In genomic region chr19:8967373-8967743, GRCm38 (mm10) we compare ENCODE assay signal across 8 mouse cellular contexts. TPM values are rescaled to one million over a fixed set of nuclear protein-coding genes. Genes with fewer than 3 reads are reported as not detected.
DNase-seq lines count a peak whose midpoint lies in the region; ATAC-seq and TF ChIP-seq lines count a peak whose summit lies in the region.

No protein-coding gene starts in this region.

- 0 out of 4 replicates have a peak, but pooled peaks of 1 of the 2 experiments have one; percentile 11 for TF ChIP-seq EP300 in MEL (IDR thresholded peaks at IDR 0.05; ENCODE audit: low read depth in 1 of 2, low read length in 2 of 2)

- no peaks in the 10 kb centered on the region for H3K9me3 ChIP-seq in heart, embryonic 16.5 days (replicated peaks; ENCODE audit: control insufficient read depth, low read length)
- H3K9me3 ChIP-seq in MEL (replicated peaks; ENCODE audit: insufficient read depth, low read length) = no peaks in the 10 kb centered on the region
- no peaks in the 10 kb centered on the region for H3K9me3 ChIP-seq in hindbrain, embryonic 11.5 days (ENCODE audit: control insufficient read depth, low read length)
- no peaks in the 10 kb centered on the region for H3K9me3 ChIP-seq in midbrain, embryonic 11.5 days (ENCODE audit: control insufficient read depth, low read length)

- TF ChIP-seq POLR2A in MEL (IDR thresholded peaks at IDR 0.05; ENCODE audit: control insufficient read depth in 1 of 2, insufficient read depth in 1 of 2, low read depth in 1 of 2, low read length in 2 of 2, poor library complexity in 1 of 2) = peak in 1 of 2 experiments; percentile 53; a peak in 2 of 4 replicates

- H3K27ac ChIP-seq in heart, embryonic 16.5 days (ENCODE audit: low read length) = peak overlapping the region; percentile 83
- H3K27ac ChIP-seq in MEL (ENCODE audit: control insufficient read depth, low read depth, low read length) = peak overlapping the region; percentile 81
- peak overlapping the region; percentile 74 for H3K27ac ChIP-seq in hindbrain, embryonic 11.5 days (ENCODE audit: low read depth, low read length)
- H3K27ac ChIP-seq in midbrain, embryonic 11.5 days (ENCODE audit: low read depth, low read length) = peak overlapping the region; percentile 51

- peak overlapping the region; percentile 82 for H3K4me2 ChIP-seq in heart, embryonic 16.5 days (ENCODE audit: low read depth, low read length)
- peak overlapping the region; percentile 82 for H3K4me2 ChIP-seq in hindbrain, embryonic 11.5 days (replicated peaks; ENCODE audit: low read depth, low read length)
- H3K4me2 ChIP-seq in midbrain, embryonic 11.5 days = peak overlapping the region; percentile 88

- no peaks in the 10 kb centered on the region for H3K27me3 ChIP-seq in heart, embryonic 16.5 days (ENCODE audit: control insufficient read depth, insufficient read depth, low read length)
- no peaks in the 10 kb centered on the region for H3K27me3 ChIP-seq in MEL (ENCODE audit: control insufficient read depth in 1 of 2, insufficient read depth in 2 of 2, low read length in 2 of 2)
- H3K27me3 ChIP-seq in hindbrain, embryonic 11.5 days (ENCODE audit: control insufficient read depth, insufficient read depth, low read length) = no peaks in the 10 kb centered on the region
- no peaks in the 10 kb centered on the region for H3K27me3 ChIP-seq in midbrain, embryonic 11.5 days (ENCODE audit: control insufficient read depth, insufficient read depth, low read length)

- peak overlapping the region; percentile 81 for H3K9ac ChIP-seq in heart, embryonic 16.5 days (ENCODE audit: low read length)
- H3K9ac ChIP-seq in MEL (ENCODE audit: control insufficient read depth, low read depth, low read length, poor library complexity, severe bottlenecking) = peak overlapping the region; percentile 94
- H3K9ac ChIP-seq in hindbrain, embryonic 11.5 days (ENCODE audit: low read depth, low read length) = peak overlapping the region; percentile 88
- peak overlapping the region; percentile 91 for H3K9ac ChIP-seq in midbrain, embryonic 11.5 days (ENCODE audit: low read length)

- H3K4me1 ChIP-seq in heart, embryonic 16.5 days (ENCODE audit: control insufficient read depth, insufficient read depth, low read length) = peaks cover 21% of the 10 kb centered on the region
- H3K4me1 ChIP-seq in MEL (ENCODE audit: control insufficient read depth in 1 of 2, insufficient read depth in 2 of 2, low read length in 2 of 2) = peaks cover 6 to 25% of the 10 kb centered on the region in 2 experiments
- peaks cover 3% of the 10 kb centered on the region; the same call in 1 of the 2 replicates for H3K4me1 ChIP-seq in hindbrain, embryonic 11.5 days (replicated peaks; ENCODE audit: control insufficient read depth, insufficient read depth, low read length)
- peaks cover 6% of the 10 kb centered on the region; the same call in 1 of the 2 replicates for H3K4me1 ChIP-seq in midbrain, embryonic 11.5 days (ENCODE audit: control insufficient read depth, insufficient read depth, low read length)

- H3K4me3 ChIP-seq in heart, embryonic 16.5 days (ENCODE audit: low read length) = peak overlapping the region; percentile 68
- peak overlapping the region; percentile 91 to 93 for H3K4me3 ChIP-seq in MEL (ENCODE audit: control insufficient read depth in 1 of 2, insufficient read depth in 1 of 2, low read depth in 2 of 2, low read length in 2 of 2)
- H3K4me3 ChIP-seq in hindbrain, embryonic 11.5 days (ENCODE audit: low read depth, low read length) = peak overlapping the region; percentile 86
- peak overlapping the region; percentile 88 for H3K4me3 ChIP-seq in midbrain, embryonic 11.5 days (ENCODE audit: low read depth, low read length)

- peaks cover 61% of the 10 kb centered on the region for H3K36me3 ChIP-seq in heart, embryonic 16.5 days (ENCODE audit: control insufficient read depth, insufficient read depth)
- H3K36me3 ChIP-seq in MEL (ENCODE audit: control insufficient read depth in 1 of 2, insufficient read depth in 2 of 2, low read length in 2 of 2) = peaks cover 29 to 39% of the 10 kb centered on the region in 2 experiments
- peaks cover 27% of the 10 kb centered on the region for H3K36me3 ChIP-seq in hindbrain, embryonic 11.5 days (ENCODE audit: control insufficient read depth, insufficient read depth, low read length)
- H3K36me3 ChIP-seq in midbrain, embryonic 11.5 days (ENCODE audit: control insufficient read depth, insufficient read depth, low read length) = peaks cover 35% of the 10 kb centered on the region

- H3K79me2 ChIP-seq in MEL (ENCODE audit: control insufficient read depth, insufficient read depth, low read length, poor library complexity) = peaks cover 51% of the 10 kb centered on the region

- ATAC-seq in heart, embryonic 16.5 days (replicated peaks; ENCODE audit: extremely low read depth, insufficient read depth, low FRiP score) = no peak
- ATAC-seq in hindbrain, embryonic 11.5 days (ENCODE audit: low FRiP score) = peak; percentile 14; the same call in 1 of the 2 replicates
- ATAC-seq in midbrain, embryonic 11.5 days (ENCODE audit: low FRiP score) = peak; percentile 12

- WGBS in heart, embryonic 16.5 days = 0% methylated on average over 8 of the region's 8 CpGs
- WGBS in hindbrain, embryonic 11.5 days = 0% methylated on average over 8 of the region's 8 CpGs
- under 1% methylated on average over 8 of the region's 8 CpGs for WGBS in midbrain, embryonic 11.5 days

- DNase-seq in heart, adult 8-10 months (ENCODE audit: low spot score) = no peak
- no peak for DNase-seq in MEL (ENCODE audit: low read depth, low spot score)
- DNase-seq in hindbrain, embryonic 11.5 days (ENCODE audit: low spot score) = no peak
- peak; percentile 95 for DNase-seq in midbrain, embryonic 11.5 days (ENCODE audit: low spot score, missing footprints)
- no peak for DNase-seq in thymus, postnatal 25 days
- DNase-seq in kidney, postnatal 10 days = no peak
- no peak for DNase-seq in adrenal gland, postnatal 10 days

- no peak for TF ChIP-seq CTCF in MEL (IDR thresholded peaks at IDR 0.05 in 2 of 3, conservative IDR thresholded peaks at IDR 0.05 in 1 of 3; ENCODE audit: control insufficient read depth in 1 of 3, insufficient read depth in 1 of 3, low read depth in 2 of 3, low read length in 3 of 3, poor library complexity in 1 of 3, severe bottlenecking in 1 of 3)

- TF ChIP-seq RAD21 in MEL (IDR thresholded peaks at IDR 0.05; ENCODE audit: low read depth, low read length) = no peak

TF ChIP-seq in MEL, 35 proteins besides CTCF, POLR2A, EP300 and RAD21 (continues in another document):
- TF ChIP-seq BHLHE40 (IDR thresholded peaks at IDR 0.05; ENCODE audit: borderline replicate concordance, low read depth, low read length) = no peak

RNA-seq across cellular contexts. Expression of gene Eef1g, which starts 0.5 kb away (rescaled TPM):
- 239 and 240 TPM in 2 replicates for polyA plus RNA-seq in heart, embryonic 16.5 days (2015; fragmentation: Nextera tagmentation; extraction: Ambion mirVana)
- 100 to 1,000 TPM; 209 to 232 (median 227) TPM for total RNA-seq in heart, adult 8-10 months (2022)
- 1,362 and 1,397 TPM in 2 replicates for total RNA-seq in MEL (2012; rRNA removed)
- polyA plus RNA-seq in MEL (2012; ENCODE audit: insufficient read depth in 1 of 2, insufficient read length in 2 of 2, low read depth in 1 of 2, low replicate concordance in 2 of 2, missing spikeins in 1 of 2) = 1,000 to 10,000 TPM; 1,691 to 1,817 TPM
- polyA plus RNA-seq in hindbrain, embryonic 11.5 days (2014; fragmentation: Nextera tagmentation; extraction: Ambion mirVana) = 462 and 475 TPM in 2 replicates
- polyA plus RNA-seq in midbrain, embryonic 11.5 days (2014; fragmentation: Nextera tagmentation; extraction: Ambion mirVana) = 435 and 439 TPM in 2 replicates
- 100 to 1,000 TPM; 355 to 407 TPM for total RNA-seq in adrenal gland, postnatal 10 days (2021)

RNA-seq across cellular contexts. Expression of gene Tut1, which starts 13.7 kb away (rescaled TPM):
- 17.5 and 18.4 TPM in 2 replicates for polyA plus RNA-seq in heart, embryonic 16.5 days (2015; fragmentation: Nextera tagmentation; extraction: Ambion mirVana)
- total RNA-seq in heart, adult 8-10 months (2022) = 10 to 100 TPM in 1 of 4 experiments, 1 to 10 TPM in 3; 8.1 to 10.3 (median 8.6) TPM
- 54.6 and 54.9 TPM in 2 replicates for total RNA-seq in MEL (2012; rRNA removed)
- 10 to 100 TPM in 1 of 2 experiments, not detected in 1; 68.2 TPM for polyA plus RNA-seq in MEL (2012; ENCODE audit: insufficient read depth in 1 of 2, insufficient read length in 2 of 2, low read depth in 1 of 2, low replicate concordance in 2 of 2, missing spikeins in 1 of 2)
- 23.7 and 27.8 TPM in 2 replicates for polyA plus RNA-seq in hindbrain, embryonic 11.5 days (2014; fragmentation: Nextera tagmentation; extraction: Ambion mirVana)
- 23.5 and 28.4 TPM in 2 replicates for polyA plus RNA-seq in midbrain, embryonic 11.5 days (2014; fragmentation: Nextera tagmentation; extraction: Ambion mirVana)
- 10 to 100 TPM; 17.4 to 19.3 TPM for total RNA-seq in adrenal gland, postnatal 10 days (2021)

RNA-seq across cellular contexts. Expression of gene Ahnak, which starts 21.7 kb away (rescaled TPM):
- 28.7 and 36.5 TPM in 2 replicates for polyA plus RNA-seq in heart, embryonic 16.5 days (2015; fragmentation: Nextera tagmentation; extraction: Ambion mirVana)
- total RNA-seq in heart, adult 8-10 months (2022) = 100 to 1,000 TPM; 332 to 446 (median 375) TPM
- total RNA-seq in MEL (2012; rRNA removed) = 1.2 and 1.3 TPM in 2 replicates
- 1 to 10 TPM in 1 of 2 experiments, not detected in 1; 2.2 TPM for polyA plus RNA-seq in MEL (2012; ENCODE audit: insufficient read depth in 1 of 2, insufficient read length in 2 of 2, low read depth in 1 of 2, low replicate concordance in 2 of 2, missing spikeins in 1 of 2)
- 6.0 and 14.1 TPM in 2 replicates for polyA plus RNA-seq in hindbrain, embryonic 11.5 days (2014; fragmentation: Nextera tagmentation; extraction: Ambion mirVana)
- polyA plus RNA-seq in midbrain, embryonic 11.5 days (2014; fragmentation: Nextera tagmentation; extraction: Ambion mirVana) = 5.0 and 6.3 TPM in 2 replicates
- total RNA-seq in adrenal gland, postnatal 10 days (2021) = 100 to 1,000 TPM; 146 to 184 TPM

RNA-seq across cellular contexts. Expression of gene Mta2, which starts 25.7 kb away (rescaled TPM):
- polyA plus RNA-seq in heart, embryonic 16.5 days (2015; fragmentation: Nextera tagmentation; extraction: Ambion mirVana) = 92.1 and 96.0 TPM in 2 replicates
- total RNA-seq in heart, adult 8-10 months (2022) = 10 to 100 TPM; 28.2 to 33.7 (median 30.4) TPM
- 150 and 171 TPM in 2 replicates for total RNA-seq in MEL (2012; rRNA removed)
- polyA plus RNA-seq in MEL (2012; ENCODE audit: insufficient read depth in 1 of 2, insufficient read length in 2 of 2, low read depth in 1 of 2, low replicate concordance in 2 of 2, missing spikeins in 1 of 2) = 100 to 1,000 TPM; 116 to 167 TPM
- 45.6 and 52.3 TPM in 2 replicates for polyA plus RNA-seq in hindbrain, embryonic 11.5 days (2014; fragmentation: Nextera tagmentation; extraction: Ambion mirVana)
- polyA plus RNA-seq in midbrain, embryonic 11.5 days (2014; fragmentation: Nextera tagmentation; extraction: Ambion mirVana) = 50.9 and 56.0 TPM in 2 replicates
- 100 to 1,000 TPM in 1 of 2 experiments, 10 to 100 TPM in 1; 94.8 to 111 TPM for total RNA-seq in adrenal gland, postnatal 10 days (2021)

RNA-seq across cellular contexts. Expression of gene Eml3, which starts 38.0 kb away (rescaled TPM):
- polyA plus RNA-seq in heart, embryonic 16.5 days (2015; fragmentation: Nextera tagmentation; extraction: Ambion mirVana) = 16.0 and 17.2 TPM in 2 replicates
- 1 to 10 TPM; 7.2 to 9.1 (median 7.5) TPM for total RNA-seq in heart, adult 8-10 months (2022)
- total RNA-seq in MEL (2012; rRNA removed) = 13.0 and 16.6 TPM in 2 replicates
- 10 to 100 TPM in 1 of 2 experiments, not detected in 1; 23.4 TPM for polyA plus RNA-seq in MEL (2012; ENCODE audit: insufficient read depth in 1 of 2, insufficient read length in 2 of 2, low read depth in 1 of 2, low replicate concordance in 2 of 2, missing spikeins in 1 of 2)
- polyA plus RNA-seq in hindbrain, embryonic 11.5 days (2014; fragmentation: Nextera tagmentation; extraction: Ambion mirVana) = 6.5 and 7.8 TPM in 2 replicates
- 5.8 and 8.2 TPM in 2 replicates for polyA plus RNA-seq in midbrain, embryonic 11.5 days (2014; fragmentation: Nextera tagmentation; extraction: Ambion mirVana)
- 10 to 100 TPM; 43.6 to 53.3 TPM for total RNA-seq in adrenal gland, postnatal 10 days (2021)
